Mouse (Mus musculus) spleen, adult 2 months (tissue): Measurements from ENCODE around the gene Psmc3.
"Not testable (repeated sequence)": the region's sequence is repeated elsewhere in the genome, so short reads cannot be mapped to it uniquely, and the experiment has no call there.

Source experiments
- CTCF ChIP-seq: fragments of 200-500 bp; IDR thresholded peaks from 2 replicates; pipeline ENCODE4 v1.5.1; 2011; ENCODE audit warnings: mild to moderate bottlenecking, inconsistent platforms; ENCODE audit not compliant: insufficient read depth, insufficient read length, insufficient replicate concordance; ENCODE audit errors: extremely low read depth
- POLR2A ChIP-seq: fragments of 200-500 bp; IDR thresholded peaks from 2 replicates; pipeline ENCODE4 v1.6.1; 2011; ENCODE audit warnings: low read depth, low read length, inconsistent platforms

DNA sequence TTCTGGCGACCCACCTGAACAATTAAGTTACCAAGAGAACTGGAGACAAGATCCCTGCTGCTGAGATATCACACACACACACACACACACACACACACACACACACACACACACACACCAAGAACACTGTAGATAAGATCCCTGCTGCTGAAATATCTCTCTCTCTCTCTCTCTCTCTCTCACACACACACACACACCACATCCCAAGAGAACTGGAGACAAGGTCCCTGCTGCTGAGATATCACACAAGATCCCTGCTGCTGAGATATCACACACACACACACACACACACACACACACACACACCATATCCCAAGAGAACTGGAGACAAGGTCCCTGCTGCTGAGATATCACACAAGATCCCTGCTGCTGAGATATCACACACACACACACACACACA, 8.0 kb upstream of the Psmc3 start:
- TF ChIP-seq CTCF, POLR2A: not testable (repeated sequence)
